Mouse (Mus musculus): ENCODE results near the gene Zfp982. TPM values are rescaled to one million over a fixed set of nuclear protein-coding genes. Genes with fewer than 3 reads are reported as not detected.
"Not testable (repeated sequence)": the region's sequence is repeated elsewhere in the genome, so short reads cannot be mapped to it uniquely, and the experiment has no call there.

The Zfp982 gene
- polyA plus RNA-seq, 1 experiment from 2014 or later = 13.5 TPM

DNA sequence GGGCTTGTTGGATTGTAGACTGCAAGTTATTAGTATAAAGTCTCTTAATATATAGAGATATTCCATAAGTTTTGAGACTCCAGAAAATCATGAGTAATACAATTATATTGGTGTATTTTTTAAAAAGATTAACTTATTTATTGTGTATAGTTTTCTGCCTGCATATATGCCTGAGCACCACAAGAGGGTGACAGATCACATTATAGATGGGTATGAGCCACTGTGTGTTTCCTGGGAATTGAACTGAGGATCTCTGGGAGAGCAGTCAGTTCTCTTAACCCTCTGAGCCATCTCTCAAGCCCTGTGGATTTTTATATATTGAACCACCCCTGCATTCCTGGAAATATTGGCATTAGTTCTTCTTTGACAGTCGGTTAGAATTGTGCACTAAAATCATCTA, 38.1 kb downstream of the Zfp982 start:
- Histone ChIP-seq H3K36me3 (no peaks in the 10 kb centered on the region), H3K9me3 (replicated peaks) (peaks cover 8% of the 10 kb centered on the region; the same call in 1 of the 2 replicates), H3K27ac (no peak overlapping the region), H3K27me3 (ENCODE audit: low read depth, poor library complexity, severe bottlenecking) (no peaks in the 10 kb centered on the region), H3K4me3 (no peak overlapping the region), H3K4me1 (no peaks in the 10 kb centered on the region)
- WGBS = 84% methylated on average over 1 of the region's 1 CpGs
- no peak for DNase-seq (ENCODE audit: low spot score)

DNA sequence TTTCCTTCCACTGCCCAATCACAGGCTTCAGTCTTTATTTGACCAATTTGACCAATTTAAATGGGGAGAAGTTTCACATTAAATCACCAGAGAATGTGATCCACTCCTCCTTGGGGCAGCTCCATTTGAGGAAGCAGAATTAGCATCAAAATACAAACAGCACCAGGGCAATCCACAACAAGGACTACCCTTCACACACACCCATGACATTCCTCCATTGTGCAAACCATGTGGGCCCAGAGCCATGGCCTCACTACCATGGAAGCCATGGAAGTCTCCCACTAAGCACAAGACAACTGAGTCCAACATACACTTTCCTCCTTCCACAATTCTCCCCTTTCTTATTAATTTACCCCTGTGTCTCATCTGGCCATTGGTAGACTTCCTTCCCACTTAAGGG, 43.7 kb downstream of the Zfp982 start:
- H3K4me1 ChIP-seq; DNase-seq (ENCODE audit: low spot score): not testable (repeated sequence)

DNA sequence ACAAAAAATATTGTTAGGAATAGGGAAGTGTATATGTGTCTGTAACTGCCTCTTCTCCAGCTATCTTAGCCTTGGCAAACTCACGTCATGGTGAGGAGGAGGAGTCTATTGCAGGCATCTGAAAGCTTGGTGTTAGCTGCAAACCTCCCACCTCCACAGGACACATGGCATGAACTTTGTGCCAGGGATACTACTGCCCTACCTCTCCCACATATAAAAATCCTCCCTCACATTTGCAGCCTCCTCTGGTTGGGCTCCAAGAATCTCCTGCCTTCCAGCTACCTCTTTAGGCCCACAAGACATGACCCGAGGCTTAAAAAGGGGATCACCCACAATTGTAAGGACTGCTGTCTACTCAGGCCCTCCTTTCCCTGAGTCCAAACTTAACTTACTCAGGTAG, 45.5 kb downstream of the Zfp982 start:
- Histone ChIP-seq H3K36me3 (no peaks in the 10 kb centered on the region), H3K27me3 (ENCODE audit: low read depth, poor library complexity, severe bottlenecking) (no peaks in the 10 kb centered on the region), H3K4me1 (no peaks in the 10 kb centered on the region), H3K9me3 (replicated peaks) (peaks cover 18% of the 10 kb centered on the region), H3K4me3 (no peak overlapping the region), H3K27ac (no peak overlapping the region)
- DNase-seq (ENCODE audit: low spot score) = no peak
- WGBS = 89% methylated on average over 2 of the region's 2 CpGs

More for the DNA sequence above, 43.7 kb downstream of the Zfp982 start:
- not testable (repeated sequence) for H3K36me3 ChIP-seq; H3K27me3 ChIP-seq (ENCODE audit: low read depth, poor library complexity, severe bottlenecking); H3K4me3 ChIP-seq; H3K27ac ChIP-seq
- H3K9me3 ChIP-seq (replicated peaks) = peaks cover 16% of the 10 kb centered on the region

DNA sequence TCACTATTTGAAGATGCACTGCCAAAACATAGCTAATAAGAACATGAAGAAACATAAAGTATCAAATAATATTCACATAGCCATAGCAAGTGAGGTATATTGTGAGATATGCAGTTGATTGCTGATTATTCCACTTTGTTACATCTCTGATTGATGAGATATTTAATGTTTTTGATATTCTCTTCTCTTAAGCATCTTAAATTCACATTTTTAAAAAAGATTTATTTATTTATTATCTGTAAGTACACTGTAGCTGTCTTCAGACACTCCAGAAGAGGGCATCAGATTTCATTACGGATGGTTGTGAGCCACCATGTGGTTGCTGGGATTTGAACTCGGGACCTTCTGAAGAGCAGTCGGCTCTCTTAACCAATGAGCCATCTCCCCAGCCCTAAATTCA, 47.7 kb downstream of the Zfp982 start, which contains the start of gene Gm16503:
TSS of gene Gm16503 (plus strand) at position 301 of the 400 bp plus-strand sequence.
- H3K27me3 ChIP-seq (ENCODE audit: low read depth, poor library complexity, severe bottlenecking); H3K4me3 ChIP-seq; H3K27ac ChIP-seq; H3K4me1 ChIP-seq; DNase-seq (ENCODE audit: low spot score); H3K36me3 ChIP-seq: not testable (repeated sequence)
- H3K9me3 ChIP-seq (replicated peaks) = peaks cover 18% of the 10 kb centered on the region
- WGBS = 90% methylated on average over 3 of the region's 3 CpGs

- Histone ChIP-seq H3K9me3 (replicated peaks) (peaks cover 10% of the 10 kb centered on the region), H3K36me3 (no peaks in the 10 kb centered on the region), H3K27ac (no peak overlapping the region), H3K4me1 (no peaks in the 10 kb centered on the region), H3K4me3 (no peak overlapping the region), H3K27me3 (ENCODE audit: low read depth, poor library complexity, severe bottlenecking) (no peaks in the 10 kb centered on the region)
- DNase-seq (ENCODE audit: low spot score) = no peak
These were observed 48.9 kb downstream of the Zfp982 start for GRCm38 (mm10) chr4:147541105-147541504.

DNA sequence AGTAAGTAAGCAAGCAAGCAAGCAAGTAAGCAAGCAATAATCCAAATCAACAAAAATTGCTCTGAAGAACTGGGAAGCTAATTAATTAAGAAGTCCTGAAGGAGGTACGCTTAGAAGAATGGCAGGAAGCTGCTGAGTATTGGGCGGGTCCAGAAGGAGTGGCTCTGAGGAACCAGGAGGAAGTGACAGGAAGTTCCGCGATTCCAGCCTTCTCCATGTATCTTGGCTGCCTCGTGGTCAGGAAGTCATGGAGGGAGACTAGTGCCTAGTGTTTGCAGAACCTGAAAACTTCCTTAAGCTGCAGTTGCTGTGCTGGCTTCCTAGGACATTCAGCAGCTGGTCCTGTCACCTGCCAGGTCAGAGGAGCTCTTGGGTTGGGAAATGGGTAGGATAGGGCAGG, 60.9 kb downstream of the Zfp982 start, which contains the start of gene Zfp985:
TSS of gene Zfp985 (plus strand) at position 207 of the 400 bp plus-strand sequence.
- WGBS = 77% methylated on average over 5 of the region's 5 CpGs
- not testable (repeated sequence) for H3K4me3 ChIP-seq; DNase-seq (ENCODE audit: low spot score); H3K4me1 ChIP-seq; H3K9me3 ChIP-seq (replicated peaks); H3K27ac ChIP-seq; H3K36me3 ChIP-seq; H3K27me3 ChIP-seq (ENCODE audit: low read depth, poor library complexity, severe bottlenecking)

DNA sequence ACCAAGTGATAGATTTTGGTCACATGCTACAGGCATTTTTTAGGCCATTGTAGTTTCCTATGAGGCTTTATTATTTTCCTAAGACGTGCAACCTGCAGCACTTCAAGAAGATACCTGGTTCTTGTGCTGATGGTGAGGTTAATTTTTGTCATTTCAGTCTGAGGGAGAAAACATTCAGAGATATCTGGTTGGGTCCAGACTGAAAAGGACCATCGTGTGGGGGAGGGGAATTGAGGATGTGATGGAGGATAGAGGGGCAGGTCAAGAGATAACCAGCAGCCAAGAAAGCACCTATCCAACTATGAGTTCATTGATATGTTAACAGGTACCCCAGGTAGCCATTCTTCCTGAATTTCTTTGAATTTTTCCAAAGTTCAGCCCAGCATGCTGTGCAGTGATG, 62.1 kb downstream of the Zfp982 start:
- not testable (repeated sequence) for H3K27ac ChIP-seq; H3K9me3 ChIP-seq (replicated peaks); H3K36me3 ChIP-seq; DNase-seq (ENCODE audit: low spot score); H3K4me1 ChIP-seq; H3K27me3 ChIP-seq (ENCODE audit: low read depth, poor library complexity, severe bottlenecking); H3K4me3 ChIP-seq
- 77% methylated on average over 2 of the region's 2 CpGs for WGBS

GRCm38 (mm10) chr4:147556921-147557320, 64.7 kb downstream of the Zfp982 start:
- not testable (repeated sequence) for H3K27me3 ChIP-seq (ENCODE audit: low read depth, poor library complexity, severe bottlenecking); H3K4me1 ChIP-seq; H3K27ac ChIP-seq; H3K9me3 ChIP-seq (replicated peaks); H3K4me3 ChIP-seq; H3K36me3 ChIP-seq; DNase-seq (ENCODE audit: low spot score)
- WGBS = 59% methylated on average over 1 of the region's 1 CpGs

GRCm38 (mm10) chr4:147558011-147558410, 65.8 kb downstream of the Zfp982 start:
- not testable (repeated sequence) for H3K27me3 ChIP-seq (ENCODE audit: low read depth, poor library complexity, severe bottlenecking); H3K4me3 ChIP-seq; H3K36me3 ChIP-seq; H3K27ac ChIP-seq; H3K9me3 ChIP-seq (replicated peaks); H3K4me1 ChIP-seq; DNase-seq (ENCODE audit: low spot score)

DNA sequence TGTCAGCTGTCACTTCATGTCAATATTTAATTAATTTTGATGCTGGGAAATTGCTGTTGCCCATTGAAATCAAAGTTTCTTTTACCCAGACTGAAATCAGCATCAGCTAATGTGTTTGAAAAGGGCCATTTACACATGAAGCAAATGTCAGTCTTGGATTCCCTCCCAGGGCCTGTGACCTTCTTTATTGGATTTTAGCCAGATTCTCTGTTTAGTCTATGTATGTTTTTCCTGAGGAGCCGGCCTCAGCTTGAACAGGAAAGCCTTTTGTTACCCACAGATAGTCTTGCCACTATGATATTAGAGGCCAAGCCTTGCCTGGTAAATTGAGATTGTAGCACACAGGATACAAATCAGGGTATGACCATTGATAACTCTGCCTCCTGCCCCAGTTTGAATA, 66.9 kb downstream of the Zfp982 start:
- not testable (repeated sequence) for H3K9me3 ChIP-seq (replicated peaks); H3K27me3 ChIP-seq (ENCODE audit: low read depth, poor library complexity, severe bottlenecking); DNase-seq (ENCODE audit: low spot score); H3K4me3 ChIP-seq; H3K36me3 ChIP-seq; H3K27ac ChIP-seq; H3K4me1 ChIP-seq
- WGBS = 70% methylated on average over 1 of the region's 1 CpGs

Other genes starting within 250 kb of the Zfp982 start
- 0.11 and 0.16 TPM in 2 replicates for gene Zfp988, start 186.7 kb upstream of the Zfp982 start, polyA plus RNA-seq (2016; fragmentation: Nextera tagmentation; extraction: Ambion mirVana)
- 0.15 TPM in 1 of 2 replicates, not detected in the other for gene Zfp978, start 131.1 kb upstream of the Zfp982 start, polyA plus RNA-seq (2016; fragmentation: Nextera tagmentation; extraction: Ambion mirVana)
- gene Gm16503, start 47.8 kb downstream of the Zfp982 start, polyA plus RNA-seq (2016; fragmentation: Nextera tagmentation; extraction: Ambion mirVana) = 0.75 and 1.0 TPM in 2 replicates
- 0.25 and 0.34 TPM in 2 replicates for gene Zfp985, start 60.9 kb downstream of the Zfp982 start, polyA plus RNA-seq (2016; fragmentation: Nextera tagmentation; extraction: Ambion mirVana)
- gene Zfp979, start 150.1 kb downstream of the Zfp982 start, polyA plus RNA-seq (2016; fragmentation: Nextera tagmentation; extraction: Ambion mirVana) = 3.3 and 3.7 TPM in 2 replicates
- gene Zfp534, start 210.1 kb downstream of the Zfp982 start, polyA plus RNA-seq (2016; fragmentation: Nextera tagmentation; extraction: Ambion mirVana) = not detected in 2 replicates

Measured in limb, embryonic 10.5 days (tissue).